Mouse (Mus musculus) kidney, postnatal 10 days (tissue): Measurements from ENCODE around the gene Nae1.
"Not testable (repeated sequence)": the region's sequence is repeated elsewhere in the genome, so short reads cannot be mapped to it uniquely, and the experiment has no call there.

Experiments used
- DNase-seq: peaks from one replicate; pipeline ENCODE4 v3.0.0; 2021; ENCODE audit warnings: mixed read lengths

Gene Nae1

GRCm38 (mm10) chr8:104533971-104534778 is at the start of gene Nae1, which contains the start of gene Car7:
Gene Nae1 (minus strand): TSS chr8:104534637.
Gene Car7 (plus strand): TSS chr8:104534689.
- DNase-seq = peak; percentile 95

- DNase-seq = not testable (repeated sequence)
These were observed 43.2 kb upstream of the Nae1 start for GRCm38 (mm10) chr8:104577606-104578005.

GRCm38 (mm10) chr8:104576820-104577219 is 42.4 kb upstream of the Nae1 start:
- DNase-seq = no peak

- peak; percentile 93 for DNase-seq
These were observed 36.3 kb upstream of the Nae1 start for GRCm38 (mm10) chr8:104570436-104571343.

DNA sequence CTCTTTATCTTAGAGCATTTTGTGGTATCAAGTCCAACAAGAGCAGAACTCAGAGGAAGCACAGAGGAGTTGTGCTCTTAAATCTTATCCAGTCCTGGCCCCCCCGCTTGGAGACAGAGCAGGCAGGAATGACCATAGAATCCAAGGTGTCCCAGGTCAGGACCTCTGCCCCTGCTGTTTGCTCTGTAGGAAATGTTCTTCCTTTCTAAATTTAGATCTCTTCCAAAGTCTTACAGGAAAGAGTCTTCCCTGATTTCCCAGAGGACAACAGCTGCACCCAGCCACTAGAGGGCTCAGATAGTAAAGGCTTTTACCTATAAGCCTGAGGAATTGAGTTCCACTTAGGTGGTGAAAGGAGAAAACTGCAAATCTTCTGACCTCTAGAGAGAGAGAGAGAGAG is 35.1 kb upstream of the Nae1 start:
- DNase-seq = peak; percentile 76

- DNase-seq = no peak
These were observed 31.0 kb upstream of the Nae1 start for GRCm38 (mm10) chr8:104565457-104565798.

- DNase-seq = peak; percentile 93
These were observed 30.4 kb upstream of the Nae1 start for GRCm38 (mm10) chr8:104564633-104565456.

GRCm38 (mm10) chr8:104560731-104561130 is 26.3 kb upstream of the Nae1 start:
- DNase-seq = no peak

DNA sequence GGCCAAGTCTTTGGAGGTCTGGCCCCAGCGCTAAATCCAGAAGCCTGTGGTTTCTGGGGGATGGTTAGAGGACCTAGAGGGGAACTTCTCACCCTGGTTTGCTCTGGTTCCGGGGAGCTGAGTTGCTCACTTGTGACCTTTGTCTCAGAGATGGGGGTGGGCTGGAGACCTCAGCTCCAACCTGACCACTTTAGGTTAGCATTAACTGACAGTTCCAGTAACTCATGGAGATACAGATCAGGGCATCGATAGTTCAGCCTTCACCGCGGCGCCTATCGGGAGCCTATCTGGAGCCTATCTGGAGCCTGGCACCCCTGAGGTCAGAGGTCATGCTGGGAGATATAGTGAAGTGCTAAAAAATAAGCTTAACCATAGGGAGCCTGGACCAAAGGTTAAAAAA is 22.8 kb upstream of the Nae1 start:
- no peak for DNase-seq

DNA sequence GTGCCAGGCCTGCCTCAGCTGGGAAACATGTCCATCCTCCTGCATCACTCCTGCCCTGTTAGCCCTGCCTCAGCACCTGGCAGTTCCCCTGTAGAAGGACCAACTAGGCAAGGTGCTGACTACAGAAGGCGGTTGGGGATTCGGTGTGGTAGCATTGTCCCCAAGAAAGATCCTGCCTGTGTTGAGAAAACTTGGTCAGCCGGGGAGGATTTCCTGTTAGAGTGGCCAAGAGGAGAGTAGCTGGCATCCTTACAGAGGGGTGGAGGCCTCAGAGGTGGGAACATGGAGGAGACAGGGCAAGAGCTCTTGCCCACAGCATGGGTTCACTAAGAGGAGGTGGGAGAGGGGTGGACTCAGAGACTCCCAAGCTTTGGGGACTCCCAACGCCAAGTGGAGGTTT is 20.8 kb upstream of the Nae1 start:
- no peak for DNase-seq

DNA sequence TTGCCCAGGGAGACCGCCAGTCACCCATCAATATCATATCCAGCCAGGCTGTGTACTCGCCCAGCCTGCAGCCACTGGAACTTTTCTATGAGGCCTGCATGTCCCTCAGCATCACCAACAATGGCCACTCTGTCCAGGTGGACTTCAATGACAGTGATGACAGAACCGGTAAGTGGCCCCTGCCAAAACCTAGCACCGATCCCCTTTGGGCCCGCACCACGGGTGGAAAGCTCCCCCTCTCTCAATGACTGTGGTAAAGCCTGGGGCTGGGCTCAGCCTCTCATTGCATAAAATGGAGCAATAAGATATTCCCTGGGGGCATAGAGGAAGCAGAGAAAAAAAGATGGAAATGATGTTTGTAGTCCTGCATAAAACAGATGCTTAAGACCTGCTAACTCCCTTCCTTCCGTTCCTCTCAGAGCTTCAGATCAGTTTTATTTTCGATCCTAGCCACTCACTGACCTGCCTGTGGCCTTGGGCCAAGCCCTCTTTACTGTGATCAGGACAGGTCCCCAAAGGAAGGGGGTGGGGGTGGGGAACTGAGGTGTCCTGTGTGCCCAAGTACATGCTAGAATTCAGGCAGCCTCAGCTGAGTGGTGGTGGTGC is 9.1 kb upstream of the Nae1 start:
- no peak for DNase-seq

- no peak for DNase-seq
These were observed 7.7 kb upstream of the Nae1 start for GRCm38 (mm10) chr8:104542160-104542559.

DNA sequence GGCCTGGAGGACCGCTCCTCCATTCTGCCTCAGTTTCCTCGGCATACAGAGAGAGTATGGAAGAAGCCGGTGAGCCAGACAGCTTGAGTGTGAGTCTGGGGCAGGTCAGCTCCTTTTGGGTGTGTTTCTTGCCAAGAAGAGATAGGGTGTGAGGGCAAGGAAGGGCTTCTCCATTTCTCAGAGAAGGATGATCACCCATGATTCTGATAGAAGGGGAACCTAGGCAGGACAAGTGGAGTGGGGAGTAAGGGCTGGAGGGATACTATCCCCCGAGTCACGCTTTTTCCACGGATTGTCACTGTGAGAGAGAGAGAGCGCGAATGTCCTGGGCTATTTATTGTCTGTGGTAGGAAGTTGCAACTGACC is 7.1 kb upstream of the Nae1 start:
- DNase-seq = no peak

GRCm38 (mm10) chr8:104540710-104541514 is 6.5 kb upstream of the Nae1 start:
- DNase-seq = peak; percentile 38

DNA sequence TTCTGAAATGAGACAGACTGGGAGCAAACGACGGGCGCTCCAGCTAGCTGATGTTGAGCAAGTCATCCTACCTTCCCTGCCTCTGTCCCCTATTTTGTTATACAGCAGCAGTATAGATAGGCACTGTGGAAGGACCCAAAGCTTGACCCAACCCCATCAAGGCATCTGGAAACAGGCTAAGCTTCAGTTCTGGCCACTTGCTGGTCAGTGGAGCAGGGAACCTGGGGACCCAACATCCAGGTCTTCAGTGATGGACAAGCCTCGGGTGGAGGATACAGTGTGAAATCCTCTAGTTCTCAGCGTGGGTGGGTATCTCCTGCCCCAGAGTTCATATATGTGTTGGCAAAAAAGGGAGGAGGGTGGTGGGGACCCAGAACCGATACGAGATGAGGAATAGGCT is 5.8 kb upstream of the Nae1 start:
- no peak for DNase-seq

- DNase-seq = no peak
These were observed 5.1 kb upstream of the Nae1 start for GRCm38 (mm10) chr8:104539566-104539965.

DNA sequence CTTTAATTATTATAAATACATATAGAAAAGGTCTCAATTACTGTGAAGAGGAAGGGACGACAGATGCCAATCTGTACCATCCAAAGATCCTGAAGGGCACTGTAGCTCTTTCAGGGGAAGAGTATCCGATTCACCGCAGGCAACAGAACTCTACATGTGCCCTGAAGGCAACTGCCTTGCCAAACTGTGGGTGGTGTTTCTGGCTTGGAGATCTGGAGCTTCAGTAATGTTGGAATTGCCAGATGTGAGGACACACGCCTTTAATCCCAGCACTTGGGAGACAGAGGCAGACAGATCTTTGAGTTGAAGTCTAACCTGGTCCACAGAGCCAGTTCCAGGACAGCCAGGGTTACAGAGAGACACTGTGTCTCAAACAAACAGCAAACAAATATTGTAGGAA is 4.5 kb upstream of the Nae1 start:
- no peak for DNase-seq

GRCm38 (mm10) chr8:104536028-104536427 is 1.6 kb upstream of the Nae1 start:
- no peak for DNase-seq

DNA sequence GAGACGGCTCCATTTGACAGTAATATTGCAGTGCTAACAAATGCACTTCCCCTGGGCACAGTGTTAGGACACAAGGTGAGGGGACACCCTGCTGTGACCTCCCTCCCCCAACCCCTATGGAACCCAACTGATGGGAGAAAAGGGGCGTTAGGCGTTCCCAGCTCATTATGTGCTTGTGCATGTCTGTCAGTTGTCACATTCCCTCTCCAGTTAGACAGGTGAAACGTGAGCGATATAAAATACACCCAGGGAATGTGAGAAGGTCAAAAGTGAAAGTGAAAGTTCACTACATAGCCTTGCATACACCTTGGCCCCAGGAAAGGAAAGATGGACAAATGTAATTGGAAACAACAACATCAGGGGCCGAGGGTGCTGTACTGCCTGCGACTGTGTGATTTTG is 941 bp upstream of the Nae1 start:
- DNase-seq = no peak

- DNase-seq = peak; percentile 28
These were observed 323 bp upstream of the Nae1 start for GRCm38 (mm10) chr8:104534779-104535141.

DNA sequence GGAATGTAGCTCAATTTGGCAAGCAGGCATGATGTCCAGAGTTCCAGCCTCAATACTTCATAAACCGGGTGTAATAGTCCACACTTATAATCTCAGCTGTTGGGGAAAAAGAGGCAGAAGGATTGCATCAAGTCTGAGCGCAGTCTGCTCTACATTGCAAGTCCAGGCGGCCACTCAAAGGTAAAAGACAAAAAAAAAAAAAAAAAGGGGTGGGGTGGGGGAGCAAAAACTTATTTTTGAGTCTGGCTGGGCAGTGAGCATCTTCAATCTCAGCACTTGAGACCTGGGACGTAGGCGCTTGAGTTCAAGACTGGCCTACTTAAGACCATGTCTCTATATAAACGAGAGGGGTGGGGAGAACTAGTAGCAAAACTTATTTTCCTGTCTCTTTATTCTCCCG is 886 bp downstream of the Nae1 start:
- no peak for DNase-seq

DNA sequence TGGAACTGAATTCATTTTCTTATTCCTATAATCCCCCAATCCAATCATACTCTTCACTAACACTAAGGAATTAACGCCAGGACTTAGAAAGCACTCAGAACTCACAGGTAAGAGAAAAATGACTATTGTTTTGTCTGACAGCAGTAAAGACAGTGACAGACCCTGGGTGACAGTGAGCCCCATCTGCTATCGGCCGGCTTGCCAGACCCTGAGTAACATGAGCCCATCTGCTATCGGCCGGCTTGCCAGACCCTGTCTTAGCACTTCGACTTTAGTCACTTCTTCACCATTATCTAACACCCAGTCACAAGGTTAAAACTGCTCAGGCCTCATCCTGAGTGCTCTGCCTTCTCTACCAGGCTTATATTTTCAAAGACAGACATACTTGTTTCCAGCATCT is 4.8 kb downstream of the Nae1 start:
- DNase-seq = no peak
